Mouse (Mus musculus) limb, embryonic 10.5 days (tissue): Measurements from ENCODE around the gene Psmf1. TPM values are rescaled to one million over a fixed set of nuclear protein-coding genes. Genes with fewer than 3 reads are reported as not detected.

Source experiments
- DNase-seq: peaks from one replicate; pipeline ENCODE4 v3.0.0-alpha.2; 2017; ENCODE audit warnings: low spot score
- H3K27ac ChIP-seq: fragments of 300-500 bp; sonication (generic); 2 replicates; pipeline ENCODE4 v1.5.1; 2016; ENCODE audit warnings: mild to moderate bottlenecking
- H3K27me3 ChIP-seq: fragments of 300-500 bp; sonication (generic); 2 replicates; pipeline ENCODE4 v1.6.1; 2016; ENCODE audit warnings: low read depth, mild to moderate bottlenecking; ENCODE audit not compliant: poor library complexity, severe bottlenecking
- H3K36me3 ChIP-seq: fragments of 300-500 bp; sonication (generic); 2 replicates; pipeline ENCODE4 v1.6.1; 2016; ENCODE audit warnings: mild to moderate bottlenecking, moderate library complexity
- H3K4me1 ChIP-seq: fragments of 300-500 bp; sonication (generic); 2 replicates; pipeline ENCODE4 v1.6.1; 2016
- H3K4me3 ChIP-seq: fragments of 300-500 bp; sonication (generic); 2 replicates; pipeline ENCODE4 v1.5.1; 2016; ENCODE audit warnings: mild to moderate bottlenecking, moderate library complexity
- H3K9me3 ChIP-seq: fragments of 300-500 bp; sonication (generic); replicated peaks from 2 replicates; pipeline ENCODE4 v1.6.1; 2016; ENCODE audit warnings: mild to moderate bottlenecking
- WGBS: fragments of 180-500 bp; shearing (Covaris S2); methylation state at CpG from one replicate; pipeline ENCODE4 v1.1.7; 2016; 5-methylcytosine and 5-hydroxymethylcytosine counted together
- polyA plus RNA-seq: library from polyadenylated mRNA; unstranded; fragments of >200 nt; fragmentation: Nextera tagmentation; extraction: Ambion mirVana; gene quantifications from 2 replicates; pipeline ENCODE4 v1.2.1, GENCODE M21; 2016

Psmf1 gene
- polyA plus RNA-seq, 1 experiment from 2014 or later: 60.6 TPM

GRCm38 (mm10) chr2:151668433-151668832 is 75.6 kb downstream of the Psmf1 start, which contains the start of gene Rad21l:
Gene Rad21l (minus strand): TSS chr2:151668533.
- Histone ChIP-seq H3K4me3 (no peak within 1 kb of the TSS), H3K27me3 (peaks cover 21% of the 10 kb centered on the region), H3K27ac (no peak within 1 kb of the TSS), H3K4me1 (0 out of 2 replicates have a peak, but pooled peaks cover 7% of the 10 kb centered on the region), H3K9me3 (no peaks in the 10 kb centered on the region), H3K36me3 (no peaks in the 10 kb centered on the region)
- 81% methylated on average over 3 of the region's 3 CpGs for WGBS
- DNase-seq: no peak

Other genes starting within 250 kb of the Psmf1 start
- gene Fkbp1a, start 201.7 kb downstream of the Psmf1 start, polyA plus RNA-seq: 543 and 621 TPM in 2 replicates
- gene Sdcbp2, start 171.6 kb downstream of the Psmf1 start, polyA plus RNA-seq: 0.55 and 0.73 TPM in 2 replicates
- 0.14 and 0.30 TPM in 2 replicates for gene Snph, start 111.6 kb downstream of the Psmf1 start, polyA plus RNA-seq
- gene Rad21l, start 75.7 kb downstream of the Psmf1 start, polyA plus RNA-seq: not detected in 2 replicates
- gene Tmem74b, start 42.2 kb downstream of the Psmf1 start, polyA plus RNA-seq: 2.3 and 2.8 TPM in 2 replicates
- gene Rspo4, start 98.7 kb upstream of the Psmf1 start, polyA plus RNA-seq: 18.5 and 28.9 TPM in 2 replicates
- gene Angpt4, start 167.0 kb upstream of the Psmf1 start, polyA plus RNA-seq: 0.46 and 0.48 TPM in 2 replicates
- 35.0 and 37.9 TPM in 2 replicates for gene Fam110a, start 236.0 kb upstream of the Psmf1 start, polyA plus RNA-seq